Mouse (Mus musculus) stomach, postnatal 0 days (tissue): ENCODE results near the gene Reg4. TPM values are rescaled to one million over a fixed set of nuclear protein-coding genes. Genes with fewer than 3 reads are reported as not detected.

Source experiments
- ATAC-seq: fragments of 200-750 bp; cut with Nextera tagmentation; 2 replicates; pipeline ENCODE4 v1.8.0; 2017; ENCODE audit not compliant: low FRiP score, low TSS enrichment
- DNase-seq: peaks from one replicate; pipeline ENCODE4 v3.0.0-alpha.2; 2016; ENCODE audit warnings: low spot score
- H3K27ac ChIP-seq: fragments of 300-500 bp; sonication (generic); replicated peaks from 2 replicates; pipeline ENCODE4 v1.5.1; 2014; ENCODE audit warnings: mild to moderate bottlenecking, control low read depth
- H3K27me3 ChIP-seq: fragments of 300-500 bp; sonication (generic); 2 replicates; pipeline ENCODE4 v1.6.1; 2014; ENCODE audit warnings: low read length; ENCODE audit not compliant: control insufficient read depth, insufficient read depth
- H3K36me3 ChIP-seq: fragments of 300-500 bp; sonication (generic); 2 replicates; pipeline ENCODE4 v1.6.1; 2014; ENCODE audit warnings: low read length, mixed read lengths; ENCODE audit not compliant: control insufficient read depth, insufficient read depth
- H3K4me1 ChIP-seq: fragments of 300-500 bp; sonication (generic); replicated peaks from 2 replicates; pipeline ENCODE4 v1.6.1; 2014; ENCODE audit warnings: antibody characterized with exemption; ENCODE audit not compliant: control insufficient read depth, insufficient read depth
- H3K4me2 ChIP-seq: fragments of 300-500 bp; sonication (generic); replicated peaks from 2 replicates; pipeline ENCODE4 v1.6.1; 2014; ENCODE audit warnings: low read depth, mild to moderate bottlenecking, control low read depth, moderate library complexity
- H3K4me3 ChIP-seq: fragments of 300-500 bp; sonication (generic); 2 replicates; pipeline ENCODE4 v1.5.1; 2014; ENCODE audit warnings: low read depth, low read length, control low read depth
- H3K9ac ChIP-seq: fragments of 300-500 bp; sonication (generic); 2 replicates; pipeline ENCODE4 v1.6.1; 2014; ENCODE audit warnings: mild to moderate bottlenecking, low read length, control low read depth, mixed read lengths
- H3K9me3 ChIP-seq: fragments of 300-500 bp; sonication (generic); 2 replicates; pipeline ENCODE4 v1.6.1; 2016; ENCODE audit warnings: low read length; ENCODE audit not compliant: control insufficient read depth
- CTCF ChIP-seq: IDR thresholded peaks from 2 replicates; pipeline ENCODE4 v1.5.1; 2016; ENCODE audit warnings: antibody characterized with exemption, low read depth, mild to moderate bottlenecking, moderate library complexity
- EP300 ChIP-seq: optimal IDR thresholded peaks from 2 replicates; pipeline ENCODE3; 2016; ENCODE audit warnings: antibody characterized with exemption
- WGBS: fragments of 180-500 bp; shearing (Covaris S2); extraction: QIAGEN DNeasy Blood & Tissue Kit; methylation state at CpG from one replicate; pipeline ENCODE4 v1.1.7; 2014; 5-methylcytosine and 5-hydroxymethylcytosine counted together
- polyA plus RNA-seq: library from polyadenylated mRNA; unstranded; fragments of >200 nt; fragmentation: Nextera tagmentation; extraction: Ambion mirVana; gene quantifications from 2 replicates; pipeline ENCODE4 v1.2.1, GENCODE M21; 2015

The Reg4 gene
- polyA plus RNA-seq, 1 experiment from 2014 or later, result not detected

DNA sequence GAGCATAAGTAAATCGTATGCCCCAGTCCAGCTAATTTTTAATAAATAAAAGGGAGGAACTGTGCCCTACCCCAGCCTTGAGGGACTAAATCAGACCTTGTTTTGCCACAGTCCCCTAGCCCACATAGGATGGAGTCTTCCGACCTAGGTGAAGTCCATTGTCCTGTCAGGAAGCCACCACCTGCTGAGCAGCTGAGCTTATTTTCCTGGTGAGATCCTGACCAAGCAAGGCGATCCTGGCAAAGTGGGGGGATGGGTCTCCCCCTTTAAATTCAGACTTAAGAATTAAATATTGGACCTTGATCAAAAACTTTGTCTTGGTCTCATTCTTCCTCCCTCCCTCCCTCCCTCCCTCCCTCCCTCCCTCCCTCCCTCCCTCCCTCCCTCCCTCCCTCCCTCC, 5.7 kb upstream of the Reg4 start:
- Histone ChIP-seq H3K9me3 (no peaks in the 10 kb centered on the region), H3K4me1 (no peaks in the 10 kb centered on the region), H3K27ac (no peak overlapping the region), H3K9ac (no peak overlapping the region), H3K36me3 (no peaks in the 10 kb centered on the region), H3K4me3 (no peak overlapping the region), H3K27me3 (no peaks in the 10 kb centered on the region), H3K4me2 (no peak overlapping the region)
- TF ChIP-seq CTCF, result no peak
- no peak for TF ChIP-seq EP300
- DNase-seq, result no peak
- WGBS, result 64% methylated on average over 3 of the region's 3 CpGs
- ATAC-seq, result no peak

DNA sequence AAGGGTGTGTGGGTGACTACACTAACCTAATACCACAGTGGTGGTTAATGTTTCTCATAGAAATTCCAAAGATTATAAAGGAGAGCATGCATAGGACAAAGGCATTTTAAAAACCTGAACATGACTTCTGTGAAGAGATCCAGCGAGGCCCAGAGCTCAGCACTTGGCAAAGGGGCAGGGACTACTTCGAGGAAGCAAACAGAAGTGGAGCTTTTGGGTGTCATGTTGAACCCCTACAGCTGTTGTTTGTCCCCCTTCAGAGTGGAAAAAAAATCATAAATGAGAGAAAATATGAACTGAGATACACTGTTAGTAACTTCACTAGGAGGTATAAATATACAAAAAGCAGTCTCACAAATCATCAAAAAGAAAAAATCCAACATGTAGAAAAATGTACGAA, 1.3 kb downstream of the Reg4 start:
- H3K36me3 ChIP-seq, result no peaks in the 10 kb centered on the region
- H3K4me2 ChIP-seq, result no peak overlapping the region
- no peak overlapping the region for H3K4me3 ChIP-seq
- TF ChIP-seq CTCF (no peak), EP300 (no peak)
- ATAC-seq, result no peak
- no peaks in the 10 kb centered on the region for H3K9me3 ChIP-seq
- no peak overlapping the region for H3K27ac ChIP-seq
- no peak overlapping the region for H3K9ac ChIP-seq
- 56% methylated on average over 3 of the region's 3 CpGs for WGBS
- no peaks in the 10 kb centered on the region for H3K4me1 ChIP-seq
- DNase-seq, result no peak
- no peaks in the 10 kb centered on the region for H3K27me3 ChIP-seq

DNA sequence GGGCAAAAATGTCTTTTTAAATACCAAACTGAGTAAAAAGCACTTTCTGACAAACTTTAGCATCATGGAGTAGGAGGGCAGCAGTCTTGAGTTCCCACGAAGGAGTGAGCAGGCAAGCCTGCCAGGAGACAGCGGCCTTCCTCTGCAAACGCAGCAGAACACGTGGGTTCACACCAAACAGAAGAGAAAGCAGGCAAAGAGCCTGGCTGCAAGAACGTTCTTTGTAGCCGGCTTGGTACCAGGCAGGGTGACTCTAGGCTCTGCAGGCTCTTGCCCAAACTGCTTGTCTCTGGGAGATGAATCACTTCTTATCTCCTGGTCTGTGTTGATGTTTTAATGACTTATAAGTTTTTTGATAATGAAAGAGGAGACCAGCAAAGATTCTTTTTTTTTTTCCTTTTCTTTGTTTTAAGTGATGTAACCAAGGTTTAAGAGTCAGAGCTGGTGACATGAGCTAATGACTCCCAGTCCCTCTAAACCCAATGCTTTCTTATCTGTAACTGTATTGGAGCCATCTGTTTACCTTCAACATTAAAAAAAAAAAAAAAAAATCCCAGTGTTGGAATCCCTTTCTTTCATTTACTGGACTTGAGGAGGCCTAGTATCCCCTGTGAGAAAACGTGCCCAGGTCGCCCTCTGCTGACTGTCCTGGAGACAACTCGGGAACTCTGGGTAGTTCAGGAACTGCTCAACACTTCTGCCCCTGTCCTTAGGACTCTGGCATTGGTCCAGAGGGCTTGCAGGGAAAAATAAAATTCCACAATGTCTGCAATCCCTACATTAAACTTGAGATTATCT, 2.0 kb downstream of the Reg4 start:
- Histone ChIP-seq H3K36me3 (no peaks in the 10 kb centered on the region), H3K27me3 (no peaks in the 10 kb centered on the region), H3K4me2 (no peak overlapping the region), H3K27ac (no peak overlapping the region), H3K4me1 (no peaks in the 10 kb centered on the region), H3K4me3 (no peak overlapping the region), H3K9ac (no peak overlapping the region), H3K9me3 (no peaks in the 10 kb centered on the region)
- ATAC-seq (peak; percentile 74; the same call in 1 of the 2 replicates), DNase-seq (peak; percentile 78)
- TF ChIP-seq EP300 (no peak), CTCF (peak; percentile 84)
- WGBS, result 8% methylated on average over 9 of the region's 9 CpGs

DNA sequence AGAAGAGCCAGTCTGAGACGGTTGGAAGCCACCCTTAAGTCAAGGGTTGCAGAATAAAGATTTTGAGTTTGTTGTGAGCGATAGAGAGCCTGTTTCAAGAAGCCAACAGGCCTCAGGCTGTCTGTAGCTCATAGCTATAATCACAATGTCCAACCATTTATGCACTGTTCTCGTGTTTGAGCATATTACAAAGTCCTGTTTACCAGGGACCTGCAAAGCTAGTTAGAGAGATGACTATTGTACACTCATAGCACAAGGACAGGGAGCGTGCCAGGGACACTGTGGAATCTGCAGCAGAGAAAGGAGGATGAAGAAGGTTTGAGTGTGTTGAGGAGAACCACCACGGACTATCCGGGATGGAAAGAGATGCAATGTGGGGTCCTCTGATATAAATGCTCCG, 3.0 kb downstream of the Reg4 start:
- 87% methylated on average over 7 of the region's 7 CpGs for WGBS
- H3K27me3 ChIP-seq, result no peaks in the 10 kb centered on the region
- H3K4me2 ChIP-seq, result no peak overlapping the region
- no peaks in the 10 kb centered on the region for H3K36me3 ChIP-seq
- H3K4me3 ChIP-seq, result no peak overlapping the region
- no peaks in the 10 kb centered on the region for H3K9me3 ChIP-seq
- H3K4me1 ChIP-seq, result no peaks in the 10 kb centered on the region
- H3K9ac ChIP-seq, result no peak overlapping the region
- H3K27ac ChIP-seq, result no peak overlapping the region
- DNase-seq (no peak), ATAC-seq (no peak)
- TF ChIP-seq CTCF (no peak), EP300 (no peak)

DNA sequence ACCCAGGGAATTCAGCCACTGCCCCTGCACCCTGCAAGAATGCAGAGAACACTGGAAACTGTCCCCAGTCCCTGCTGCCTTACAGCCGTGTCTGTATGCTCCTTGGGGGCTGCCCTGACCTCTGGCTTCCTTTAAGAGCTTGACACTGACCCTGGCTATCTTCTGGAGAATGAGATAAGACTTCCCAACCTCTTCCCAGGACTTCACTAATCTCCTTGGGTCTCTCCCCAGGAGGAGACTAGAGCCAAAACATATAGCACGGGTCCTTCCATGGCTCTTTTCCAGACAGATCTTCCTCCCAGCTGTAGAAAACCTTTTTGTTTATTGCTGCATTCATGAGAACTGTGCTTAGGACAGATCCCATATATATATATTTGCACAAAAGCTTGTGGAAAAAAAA, 3.8 kb downstream of the Reg4 start:
- TF ChIP-seq EP300, result no peak
- TF ChIP-seq CTCF, result no peak
- no peak for DNase-seq
- Histone ChIP-seq H3K9me3 (no peaks in the 10 kb centered on the region), H3K4me3 (no peak overlapping the region), H3K27ac (no peak overlapping the region), H3K9ac (no peak overlapping the region), H3K4me2 (no peak overlapping the region), H3K27me3 (no peaks in the 10 kb centered on the region), H3K4me1 (no peaks in the 10 kb centered on the region), H3K36me3 (no peaks in the 10 kb centered on the region)
- WGBS, result 37% methylated on average over 2 of the region's 2 CpGs
- ATAC-seq, result no peak

DNA sequence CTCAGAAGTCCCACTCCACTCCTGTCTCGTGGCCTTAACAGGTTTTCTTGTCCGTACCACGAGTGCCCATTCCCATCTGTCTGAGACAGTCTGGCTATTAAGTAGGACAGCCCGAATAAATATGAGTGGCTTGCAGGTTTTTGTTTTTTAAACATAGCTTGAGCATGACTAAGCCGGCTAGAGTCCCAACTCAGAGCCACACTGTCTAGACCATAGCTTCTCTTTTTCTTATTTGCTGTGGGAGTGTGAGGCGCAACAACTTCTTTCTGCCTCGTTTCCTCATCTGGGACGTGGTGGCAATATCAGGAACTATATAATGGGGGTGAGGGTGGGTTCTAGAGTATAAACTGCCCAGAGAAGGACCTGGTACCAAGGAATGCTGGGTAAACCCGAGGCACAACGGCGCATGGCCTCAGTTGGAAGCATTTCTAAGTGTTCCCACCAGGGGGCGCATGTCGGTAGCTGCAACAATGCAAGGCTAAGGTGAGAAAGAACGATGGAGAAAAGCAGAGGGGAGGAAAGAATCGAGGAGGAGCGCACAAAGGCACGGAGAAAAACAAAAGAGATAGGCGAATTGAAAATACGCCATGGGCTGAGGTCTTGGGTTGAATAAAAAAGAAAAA, 5.1 kb downstream of the Reg4 start:
- no peak overlapping the region for H3K27ac ChIP-seq

More for the DNA sequence above, 5.1 kb downstream of the Reg4 start:
- no peak overlapping the region for H3K4me3 ChIP-seq
- no peaks in the 10 kb centered on the region for H3K4me1 ChIP-seq
- no peak overlapping the region for H3K4me2 ChIP-seq
- ATAC-seq (peak; percentile 64), DNase-seq (peak; percentile 85)
- 29% methylated on average over 19 of the region's 19 CpGs for WGBS
- no peaks in the 10 kb centered on the region for H3K9me3 ChIP-seq
- no peak for TF ChIP-seq EP300
- TF ChIP-seq CTCF, result peak; percentile 94
- H3K36me3 ChIP-seq, result no peaks in the 10 kb centered on the region
- no peaks in the 10 kb centered on the region for H3K27me3 ChIP-seq
- H3K9ac ChIP-seq, result no peak overlapping the region
